Mouse (Mus musculus) G1E (cell line): ENCODE measurements around the gene Cdk16. TPM values are rescaled to one million over a fixed set of nuclear protein-coding genes. Genes with fewer than 3 reads are reported as not detected.

Source experiments
- ATAC-seq: 2 replicates; pipeline ENCODE4 v1.8.0; 2016; ENCODE audit warnings: mild to moderate bottlenecking; ENCODE audit not compliant: insufficient number of reproducible peaks, poor library complexity, low FRiP score, severe bottlenecking; ENCODE audit errors: extremely low read depth
- DNase-seq: peaks from one replicate; pipeline ENCODE4 v3.0.0; 2012; ENCODE audit warnings: low spot score
- H3K27me3 ChIP-seq: 2 replicates; pipeline ENCODE4 v1.6.1; 2012; ENCODE audit warnings: mild to moderate bottlenecking, low read length, inconsistent platforms; ENCODE audit not compliant: insufficient read depth
- H3K36me3 ChIP-seq: replicated peaks from 2 replicates; pipeline ENCODE3; 2012; ENCODE audit warnings: mild to moderate bottlenecking, inconsistent platforms
- H3K4me1 ChIP-seq: 2 replicates; pipeline ENCODE4 v1.6.1; 2012; ENCODE audit warnings: low read depth, low read length, inconsistent platforms, mixed read lengths; ENCODE audit not compliant: insufficient read depth
- H3K4me3 ChIP-seq: 2 replicates; pipeline ENCODE4 v1.5.1; 2012; ENCODE audit warnings: low read depth, mild to moderate bottlenecking, inconsistent platforms, low read length, moderate library complexity, mixed read lengths
- H3K9me3 ChIP-seq: replicated peaks from 2 replicates; pipeline ENCODE4 v1.6.1; 2012; ENCODE audit warnings: inconsistent platforms
- CTCF ChIP-seq: IDR thresholded peaks from 2 replicates; pipeline ENCODE4 v1.5.1; 2012; ENCODE audit warnings: low read depth, low read length, inconsistent platforms, mixed read lengths
- GATA1 ChIP-seq: IDR thresholded peaks from 2 replicates; pipeline ENCODE4 v1.6.1; 2012; ENCODE audit warnings: borderline replicate concordance, low read length, inconsistent platforms, mixed read lengths
- GATA2 ChIP-seq: IDR thresholded peaks from 2 replicates; pipeline ENCODE4 v1.6.1; 2012; ENCODE audit warnings: low read depth, low read length, inconsistent platforms, borderline replicate concordance
- POLR2AphosphoS5 ChIP-seq: IDR thresholded peaks from 2 replicates; pipeline ENCODE4 v1.6.1; 2012; ENCODE audit warnings: low read depth, low read length, inconsistent platforms; ENCODE audit not compliant: insufficient replicate concordance
- TAL1 ChIP-seq: conservative IDR thresholded peaks from 2 replicates; pipeline ENCODE4 v1.6.1; 2012; ENCODE audit warnings: low read depth, low read length, inconsistent platforms, mixed read lengths
- polyA plus RNA-seq: library from polyadenylated mRNA; stranded (reverse); fragments of >175 nt; gene quantifications from 2 replicates; pipeline ENCODE4 v1.2.3, GENCODE M21; 2012
- total RNA-seq, 2 experiments: library from RNA; stranded (forward) in 1 of 2; stranded (reverse) in 1 of 2; fragments of 200-1000 nt in 1 of 2; fragments of >200 nt in 1 of 2; fragmentation: Nextera tagmentation in 1 of 2; gene quantifications; 2 replicates each; pipeline ENCODE4 v1.2.3; 2014 to 2017

Cdk16 gene
- total RNA-seq (2014; fragmentation: Nextera tagmentation) (130 TPM in 2 replicates), total RNA-seq (2017) (34.9 and 36.4 TPM in 2 replicates), polyA plus RNA-seq (67.0 and 73.3 TPM in 2 replicates)

- Histone ChIP-seq H3K27me3 (no peaks in the 10 kb centered on the region), H3K4me1 (peaks cover 26% of the 10 kb centered on the region), H3K4me3 (peak within 1 kb of the TSS; percentile 75), H3K9me3 (no peaks in the 10 kb centered on the region), H3K36me3 (peaks cover 39% of the 10 kb centered on the region)
- TF ChIP-seq CTCF, result no peak
- TF ChIP-seq TAL1, result no peak
- TF ChIP-seq POLR2AphosphoS5, result no peak
- TF ChIP-seq GATA2, result no peak
- no peak for TF ChIP-seq GATA1
- peak; percentile 73 for DNase-seq
- ATAC-seq, result peak; percentile 85
These were observed at the start of gene Cdk16 for GRCm38 (mm10) chrX:20687519-20688067. Cdk16 (plus strand) TSS chrX:20687954.

- H3K9me3 ChIP-seq, result no peaks in the 10 kb centered on the region
- ATAC-seq (no peak), DNase-seq (no peak)
- TF ChIP-seq TAL1 (no peak), GATA2 (no peak), CTCF (no peak), POLR2AphosphoS5 (no peak), GATA1 (no peak)
- no peaks in the 10 kb centered on the region for H3K27me3 ChIP-seq
- H3K36me3 ChIP-seq, result peaks cover 89% of the 10 kb centered on the region
- no peaks in the 10 kb centered on the region for H3K4me1 ChIP-seq
- no peak overlapping the region for H3K4me3 ChIP-seq
These were observed 49.6 kb upstream of the Cdk16 start for GRCm38 (mm10) chrX:20638141-20638540.

DNA sequence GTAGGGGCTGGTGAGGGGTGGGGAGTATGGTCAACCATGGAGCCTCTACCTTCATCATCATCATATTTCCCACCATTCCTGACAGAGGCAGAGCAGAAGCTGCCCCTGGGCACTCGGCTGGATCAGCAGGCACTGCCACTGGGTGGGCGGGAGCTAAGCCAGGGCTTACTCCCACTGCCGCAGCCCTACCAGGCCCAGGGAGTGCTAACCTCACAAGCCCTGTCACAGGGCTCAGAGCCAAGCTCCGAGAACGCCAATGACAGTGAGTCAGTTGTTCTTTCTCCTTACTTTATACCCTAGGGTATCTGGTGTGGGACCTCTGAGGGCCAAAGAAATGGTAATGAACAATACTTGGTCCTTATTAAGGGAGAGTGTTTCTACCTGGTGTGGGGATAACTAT is 43.0 kb upstream of the Cdk16 start:
- H3K4me1 ChIP-seq, result no peaks in the 10 kb centered on the region
- H3K36me3 ChIP-seq, result peaks cover 98% of the 10 kb centered on the region
- DNase-seq (no peak), ATAC-seq (no peak)
- H3K27me3 ChIP-seq, result no peaks in the 10 kb centered on the region
- H3K4me3 ChIP-seq, result no peak overlapping the region
- no peaks in the 10 kb centered on the region for H3K9me3 ChIP-seq
- TF ChIP-seq TAL1, result no peak
- no peak for TF ChIP-seq POLR2AphosphoS5
- no peak for TF ChIP-seq GATA1
- no peak for TF ChIP-seq CTCF
- TF ChIP-seq GATA2, result no peak

- DNase-seq (no peak), ATAC-seq (no peak)
- peaks cover 7% of the 10 kb centered on the region for H3K36me3 ChIP-seq
- peaks cover 11% of the 10 kb centered on the region; the same call in 1 of the 2 replicates for H3K4me1 ChIP-seq
- no peaks in the 10 kb centered on the region for H3K9me3 ChIP-seq
- H3K4me3 ChIP-seq, result peak overlapping the region; percentile 72; the same call in 1 of the 2 replicates
- H3K27me3 ChIP-seq, result no peaks in the 10 kb centered on the region
- no peak for TF ChIP-seq GATA2
These were observed 30.2 kb upstream of the Cdk16 start for GRCm38 (mm10) chrX:20657593-20657992.

- H3K27me3 ChIP-seq, result no peaks in the 10 kb centered on the region
- H3K9me3 ChIP-seq, result no peaks in the 10 kb centered on the region
- ATAC-seq (peak; percentile 82), DNase-seq (peak; percentile 53)
- H3K4me1 ChIP-seq, result peaks cover 11% of the 10 kb centered on the region; the same call in 1 of the 2 replicates
- H3K4me3 ChIP-seq, result peak within 1 kb of the TSS; percentile 72
- TF ChIP-seq CTCF, result no peak
- no peak for TF ChIP-seq GATA1
- TF ChIP-seq TAL1, result no peak
- TF ChIP-seq POLR2AphosphoS5, result no peak
- no peak for TF ChIP-seq GATA2
- peaks cover 7% of the 10 kb centered on the region for H3K36me3 ChIP-seq
These were observed 29.6 kb upstream of the Cdk16 start, which contains the start of gene Uba1 for GRCm38 (mm10) chrX:20658026-20658652. Uba1 (plus strand) TSS chrX:20658326.

- Histone ChIP-seq H3K36me3 (peaks cover 7% of the 10 kb centered on the region), H3K4me1 (peaks cover 11% of the 10 kb centered on the region; the same call in 1 of the 2 replicates), H3K27me3 (no peaks in the 10 kb centered on the region), H3K9me3 (no peaks in the 10 kb centered on the region), H3K4me3 (peak overlapping the region; percentile 72)
- no peak for TF ChIP-seq GATA1
- TF ChIP-seq TAL1, result no peak
- no peak for TF ChIP-seq CTCF
- TF ChIP-seq POLR2AphosphoS5, result no peak
- no peak for TF ChIP-seq GATA2
- ATAC-seq (no peak), DNase-seq (peak; percentile 8)
These were observed 28.8 kb upstream of the Cdk16 start for GRCm38 (mm10) chrX:20658891-20659406.
